Mouse (Mus musculus) gastrocnemius, postnatal 4 days (tissue): Measurements from ENCODE around the gene Cd82. TPM values are rescaled to one million over a fixed set of nuclear protein-coding genes. Genes with fewer than 3 reads are reported as not detected.

Experiments used
- microRNA-seq: library from miRNA; unstranded; fragments of <30 nt; microRNA quantifications from one replicate; pipeline ENCODE4 v1.2.0, GENCODE M21; 2021
- total RNA-seq, 2 experiments: library from RNA; stranded (reverse); gene quantifications; 2 replicates each; pipeline ENCODE4 v1.2.3; 2021

Gene Cd82
- total RNA-seq, 2 experiments from 2014 or later, result 57.8 to 58.8 TPM

Small RNA genes within 50 kb of the gene (microRNA-seq; reads per million reads assigned to microRNA genes)
- not detected for gene Mir7001

Other genes with a start within 250 kb of the Cd82 start
- 10 to 100 TPM; 26.3 to 26.9 TPM for gene Tspan18, start 128.6 kb downstream of the Cd82 start, total RNA-seq
- gene Gm10803, start 97.4 kb upstream of the Cd82 start, total RNA-seq, result not detected
- gene Alx4, start 179.2 kb upstream of the Cd82 start, total RNA-seq, result under 1 TPM; 0.73 to 0.93 TPM